Mouse (Mus musculus) urinary bladder, postnatal 14 days (tissue): Measurements from ENCODE around the gene Sparc.

ENCODE experiments used
- DNase-seq: peaks from one replicate; pipeline ENCODE4 v3.0.0; 2021; ENCODE audit warnings: low spot score

The Sparc gene

DNA sequence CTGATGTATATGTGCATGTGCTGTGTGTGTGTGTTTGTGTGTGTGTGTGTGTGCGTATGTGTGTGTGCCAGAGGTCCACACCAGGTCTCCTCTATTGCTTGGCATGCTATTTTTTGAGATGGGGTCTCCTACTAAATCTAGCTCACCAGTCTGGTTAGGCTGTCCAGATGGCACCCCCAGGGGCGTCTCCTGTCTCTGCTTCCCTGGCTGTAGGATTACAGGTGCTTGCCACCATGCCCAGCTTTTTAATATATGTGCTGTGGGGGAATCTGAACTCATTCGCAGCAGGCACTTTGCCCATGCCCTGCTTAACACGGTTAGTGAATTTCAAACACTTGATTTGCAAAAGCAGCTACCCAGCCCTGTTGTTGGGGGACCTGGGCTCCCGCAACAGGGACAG is 57.1 kb downstream of the Sparc start:
- DNase-seq: no peak

DNA sequence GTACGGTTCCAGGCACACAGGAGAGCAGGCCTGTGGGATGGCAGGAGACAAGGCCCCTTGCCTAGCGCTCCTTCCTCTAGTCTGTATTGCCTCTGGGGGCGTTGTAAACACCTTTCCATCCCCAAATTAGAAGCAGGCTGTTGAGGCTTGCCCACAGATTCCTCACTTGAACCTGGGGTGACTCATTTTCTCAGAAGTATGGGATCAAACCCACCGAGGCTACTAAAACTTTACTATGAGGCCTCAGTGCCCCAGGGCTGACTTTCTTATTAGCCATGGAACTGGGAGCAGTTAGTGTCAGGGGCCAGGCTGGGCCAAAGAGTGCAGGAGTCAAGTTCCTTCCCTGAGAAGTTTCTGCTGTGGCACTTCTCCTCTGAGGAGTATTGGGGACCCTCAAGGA is 57.7 kb downstream of the Sparc start:
- DNase-seq: no peak

DNA sequence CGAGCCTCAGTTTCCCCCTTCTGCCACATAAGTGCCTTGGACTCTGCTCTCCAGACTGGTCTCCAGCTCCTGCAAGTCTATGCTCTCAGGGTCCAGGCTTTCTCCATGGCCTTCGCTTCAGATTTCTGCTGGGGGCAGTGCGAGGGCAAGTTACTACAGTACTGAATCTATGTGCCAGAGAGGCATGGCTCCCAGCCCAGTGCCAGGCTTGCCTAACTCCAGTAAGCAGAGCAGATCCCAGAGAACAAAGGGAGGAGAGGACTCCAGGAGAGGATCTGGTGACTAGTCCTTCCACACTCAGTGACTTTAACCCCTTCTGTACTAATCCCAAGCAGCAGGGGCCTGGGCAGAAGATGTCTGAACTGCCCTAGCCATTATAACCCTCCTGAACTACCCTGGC is 58.3 kb downstream of the Sparc start:
- no peak for DNase-seq

DNA sequence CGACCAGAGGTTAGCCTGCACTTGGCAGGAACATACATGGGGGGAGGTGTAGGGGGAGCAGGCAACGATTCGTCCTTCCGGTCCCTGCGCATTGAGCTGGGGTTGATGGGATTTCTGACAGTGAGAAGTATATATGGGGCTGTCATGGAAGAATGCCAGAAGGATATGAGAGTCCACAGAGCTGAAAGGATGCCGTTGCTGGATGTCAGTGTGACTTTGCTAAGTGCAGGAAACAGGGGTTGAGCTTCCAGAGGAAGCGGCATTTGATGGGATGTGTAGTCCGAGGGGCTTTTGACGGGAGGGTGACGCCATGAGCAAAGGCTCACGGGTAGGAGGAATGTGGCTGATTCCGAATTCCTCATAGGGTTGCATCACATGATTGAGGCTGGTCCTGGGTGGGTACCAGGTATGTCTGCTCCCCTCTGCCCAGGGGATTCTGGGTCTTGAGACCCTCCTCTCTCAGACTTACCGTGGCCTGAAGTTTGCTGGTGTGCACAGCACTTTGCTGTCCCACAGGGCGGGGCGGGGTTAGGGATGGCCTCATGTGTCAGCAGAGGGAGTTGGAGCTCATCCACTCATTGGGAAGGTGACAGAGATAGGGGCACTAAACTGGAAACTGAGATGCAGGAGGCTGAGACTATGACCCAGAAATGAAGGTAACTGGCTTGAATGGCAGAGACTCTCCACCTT is 64.7 kb downstream of the Sparc start:
- DNase-seq: no peak

DNA sequence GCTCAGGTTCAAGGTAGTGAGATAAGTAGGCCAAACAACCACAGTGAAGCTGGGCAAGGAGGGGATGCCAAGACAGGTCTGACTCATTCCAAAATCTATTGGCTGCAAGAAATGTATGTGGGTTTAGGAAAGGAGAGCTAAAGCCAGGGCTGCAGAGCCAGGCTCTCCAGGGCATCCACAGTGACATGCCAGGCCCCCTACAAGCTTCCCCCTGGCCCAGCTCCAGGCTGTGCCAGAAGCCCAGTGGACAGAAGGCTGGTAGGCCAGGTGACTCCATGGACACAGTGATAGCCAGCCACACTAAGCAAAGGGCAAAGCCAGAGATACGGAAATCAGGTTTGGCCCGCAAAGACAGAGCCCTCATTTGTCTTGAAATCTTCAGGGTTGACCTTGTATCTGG is 66.1 kb downstream of the Sparc start:
- no peak for DNase-seq
